Mouse (Mus musculus) kidney, adult 8-10 months (tissue): ENCODE results near the gene Sco2.
A peak's percentile ranks its signal among the peaks of the same experiment; 100 is the strongest.

Experiments used
- DNase-seq, 2 experiments: peaks; one replicate each; pipeline ENCODE4 v3.0.0; 2022

Gene Sco2

GRCm38 (mm10) chr15:89373762-89374248, at the start of gene Sco2:
Sco2 (minus strand) TSS chr15:89373846.
- peak; percentile 86 to 93 for DNase-seq

DNA sequence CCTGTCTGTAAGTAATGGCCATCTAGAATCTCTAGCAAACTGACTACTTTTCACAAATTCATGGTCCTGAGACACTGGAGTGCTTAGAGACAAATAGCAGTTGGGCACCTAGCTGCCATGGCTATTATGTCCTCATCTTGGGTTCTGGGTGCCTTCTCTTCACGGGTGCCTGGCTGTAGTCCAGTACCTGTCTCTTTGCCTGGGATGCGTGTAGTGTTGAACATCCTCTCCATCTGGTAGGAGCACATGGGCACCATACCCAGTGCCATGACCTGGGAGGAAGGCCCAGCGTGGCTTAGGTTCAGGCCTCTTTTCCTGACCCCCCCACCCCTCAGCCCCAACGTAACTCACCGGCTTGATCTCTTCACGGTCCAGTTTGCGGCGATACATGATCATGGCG, 48.3 kb upstream of the Sco2 start:
- no peak for DNase-seq

GRCm38 (mm10) chr15:89415282-89415681, 41.6 kb upstream of the Sco2 start:
- no peak for DNase-seq

- no peak for DNase-seq
Measured at GRCm38 (mm10) chr15:89410118-89410517, 36.5 kb upstream of the Sco2 start, which contains the start of gene Syce3. Syce3 (minus strand) TSS chr15:89410503.

DNA sequence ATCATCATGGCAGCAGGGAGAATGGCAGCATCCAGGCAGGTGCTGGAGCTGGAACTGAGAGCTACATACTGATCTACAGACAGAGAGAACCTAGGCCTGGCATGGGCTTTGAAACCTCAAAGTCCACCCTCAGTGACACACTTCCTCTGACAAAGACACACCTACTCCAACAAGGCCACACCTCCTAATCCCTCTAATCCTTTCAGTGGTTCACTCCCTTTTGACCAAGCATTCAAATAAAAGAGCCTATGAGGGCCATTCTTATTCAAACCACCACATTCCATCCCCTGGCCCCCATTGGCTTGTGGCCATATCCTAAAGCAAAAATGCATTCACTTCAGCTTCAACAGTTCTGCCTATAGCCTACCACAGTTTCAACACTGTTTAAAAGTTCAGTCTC, 33.0 kb upstream of the Sco2 start:
- no peak for DNase-seq

- no peak for DNase-seq
Measured at GRCm38 (mm10) chr15:89404831-89405623, 31.4 kb upstream of the Sco2 start.

GRCm38 (mm10) chr15:89402471-89402870, 28.8 kb upstream of the Sco2 start:
- no peak for DNase-seq

DNA sequence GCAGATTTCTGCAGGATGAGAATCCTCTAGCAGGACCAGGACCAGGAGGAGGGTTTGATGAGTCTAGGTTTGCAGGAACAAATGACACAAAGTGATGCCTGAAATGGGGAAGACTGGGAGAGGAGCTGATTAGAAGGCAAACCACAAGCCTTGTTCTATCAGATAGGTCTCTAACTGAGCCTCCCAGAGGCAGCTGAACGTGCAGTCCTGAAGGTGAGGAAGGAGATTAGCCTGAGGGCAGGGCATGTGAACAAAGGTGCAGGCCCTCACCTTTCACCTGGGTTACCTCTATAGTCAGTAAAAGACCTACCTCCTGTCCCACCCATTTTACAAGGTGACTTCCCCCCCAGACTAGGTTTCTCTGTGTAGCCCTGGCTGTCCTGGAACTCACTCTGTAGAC, 26.1 kb upstream of the Sco2 start:
- no peak for DNase-seq

DNA sequence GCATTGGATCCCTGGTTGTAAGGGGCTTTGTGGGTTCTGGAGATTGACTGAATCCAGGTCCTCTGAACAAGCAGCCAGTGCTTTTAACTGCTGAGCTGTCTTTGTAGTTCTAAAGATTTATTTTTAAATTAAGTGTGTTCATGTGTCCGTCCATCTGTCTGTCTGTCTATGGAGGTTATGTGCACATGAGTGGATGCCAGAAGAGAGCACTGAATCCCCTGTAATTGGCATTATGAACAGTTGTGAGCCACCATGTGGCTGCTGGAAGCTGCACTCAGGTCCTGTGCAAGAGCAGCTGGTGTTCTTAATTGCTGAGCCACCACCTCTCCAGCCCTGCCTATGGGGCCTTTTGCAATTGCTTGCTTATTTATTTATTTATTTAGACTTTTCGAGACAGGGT, 24.5 kb upstream of the Sco2 start:
- DNase-seq, result no peak

- DNase-seq, result peak; percentile 47 to 77
Measured at GRCm38 (mm10) chr15:89396883-89397282, 23.2 kb upstream of the Sco2 start.

DNA sequence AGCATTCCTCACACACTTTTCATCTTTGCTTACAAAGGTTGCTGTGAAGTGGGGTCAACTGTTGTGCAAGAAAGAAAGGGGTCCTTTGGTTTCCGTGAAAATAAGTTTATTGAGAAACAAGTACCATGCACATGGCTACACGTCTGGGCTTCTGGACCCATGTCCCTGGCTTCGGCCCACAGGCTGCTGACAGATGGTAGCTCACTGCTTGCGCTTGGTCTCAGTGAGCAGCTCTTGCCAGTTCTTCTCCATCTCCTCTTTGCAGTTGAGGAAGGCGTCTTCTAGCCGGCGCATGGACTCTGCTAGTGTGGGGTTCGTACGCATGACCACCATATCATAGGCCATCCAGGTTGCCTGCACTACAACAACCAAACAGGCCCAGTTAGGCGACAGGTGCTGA, 16.4 kb upstream of the Sco2 start:
- DNase-seq, result no peak

GRCm38 (mm10) chr15:89387127-89387526, 13.5 kb upstream of the Sco2 start:
- no peak for DNase-seq

DNA sequence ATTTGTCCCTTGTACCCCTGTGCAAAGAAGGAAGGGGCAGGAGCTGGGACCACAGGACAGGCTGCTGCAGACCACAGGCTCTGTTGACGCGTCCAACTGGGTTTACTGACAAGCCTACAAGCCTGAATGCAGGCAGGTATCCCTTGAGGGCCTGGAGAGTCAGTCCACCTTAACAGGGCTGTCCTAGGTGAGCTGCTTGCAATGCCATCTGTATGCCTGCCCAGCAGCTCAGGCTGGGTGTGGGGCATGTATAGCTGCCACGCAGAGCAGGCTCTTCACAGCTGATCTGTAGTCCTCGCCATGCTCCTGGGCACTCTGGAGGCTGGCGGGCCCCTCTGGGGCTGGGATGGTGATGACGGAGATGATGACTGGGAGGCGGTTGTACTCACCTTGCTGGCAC, 11.0 kb upstream of the Sco2 start, which contains the start of gene Klhdc7b:
Gene Klhdc7b, plus strand, starts transcription at position 301 of the 400 bp plus-strand sequence.
- no peak for DNase-seq

DNA sequence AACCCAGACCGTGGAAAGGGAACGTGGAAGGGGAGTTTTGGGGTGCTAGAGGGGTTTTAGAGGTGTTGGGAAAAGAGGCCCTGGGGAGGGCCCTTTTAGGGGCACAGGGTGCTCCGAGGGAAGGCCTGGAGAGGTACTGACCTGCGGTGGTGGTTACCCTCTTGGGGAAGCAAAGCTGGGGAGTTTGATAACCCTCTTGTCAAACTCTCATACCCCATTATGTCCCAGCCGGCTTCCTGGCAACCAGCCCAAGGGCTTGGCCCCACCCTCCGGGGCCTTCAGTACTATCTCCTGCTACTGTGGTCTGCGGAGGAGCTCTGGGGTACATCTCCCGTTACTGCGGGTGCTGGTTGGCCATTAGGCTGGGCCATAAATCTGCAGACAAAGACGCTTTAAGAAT, 5.8 kb upstream of the Sco2 start:
- DNase-seq, result no peak

GRCm38 (mm10) chr15:89378831-89379401, 5.3 kb upstream of the Sco2 start, which contains the start of gene Odf3b:
Odf3b (minus strand) TSS chr15:89379282.
- peak in 1 of 2 experiments; percentile 26 for DNase-seq

GRCm38 (mm10) chr15:89377938-89378828, 4.5 kb upstream of the Sco2 start:
- no peak for DNase-seq

GRCm38 (mm10) chr15:89377362-89377761, 3.7 kb upstream of the Sco2 start:
- no peak for DNase-seq

GRCm38 (mm10) chr15:89376957-89377356, 3.3 kb upstream of the Sco2 start, which contains the start of gene Tymp:
Tymp (minus strand) TSS chr15:89377039.
- DNase-seq, result no peak

- no peak for DNase-seq
Measured at GRCm38 (mm10) chr15:89376040-89376439, 2.4 kb upstream of the Sco2 start.

- DNase-seq, result no peak
Measured at GRCm38 (mm10) chr15:89374801-89375534, 1.3 kb upstream of the Sco2 start.

GRCm38 (mm10) chr15:89374340-89374739, 694 bp upstream of the Sco2 start:
- no peak for DNase-seq

- peak; percentile 84 to 90 for DNase-seq
Measured at GRCm38 (mm10) chr15:89373027-89373761, 452 bp downstream of the Sco2 start.
